ENCODE assay signal across 13 mouse cellular contexts in genomic region chr7:128554502-128554901, GRCm38 (mm10). TPM values are rescaled to one million over a fixed set of nuclear protein-coding genes. Genes with fewer than 3 reads are reported as not detected.
DNase-seq lines count a peak whose midpoint lies in the region; ATAC-seq and TF ChIP-seq lines count a peak whose summit lies in the region.
"Had no signal": no experiment of that assay in that cellular context is flagged by ENCODE, and none has a peak within 500 bp of the region (broad histone marks: within the 10 kb centered on the region; RNA-seq: fewer than 3 reads in every experiment).

No protein-coding gene starts in this region.

- no peak for TF ChIP-seq CTCF in stomach, postnatal 0 days (IDR thresholded peaks at IDR 0.05; ENCODE audit: low read depth)

- 55% methylated on average over 6 of the region's 6 CpGs for WGBS in stomach, postnatal 0 days

- H3K27ac ChIP-seq in stomach, postnatal 0 days (replicated peaks), result peak overlapping the region; percentile 59
- H3K27ac ChIP-seq: midbrain, embryonic 15.5 days had no signal

- no peak overlapping the region for H3K4me3 ChIP-seq in stomach, postnatal 0 days (ENCODE audit: low read depth, low read length)
- H3K4me3 ChIP-seq: midbrain, embryonic 15.5 days had no signal

- no peak overlapping the region for H3K4me2 ChIP-seq in stomach, postnatal 0 days (replicated peaks; ENCODE audit: low read depth)
- H3K4me2 ChIP-seq: midbrain, embryonic 15.5 days had no signal

- H3K27me3 ChIP-seq in stomach, postnatal 0 days (ENCODE audit: control insufficient read depth, insufficient read depth, low read length), result no peaks in the 10 kb centered on the region
- H3K27me3 ChIP-seq: midbrain, embryonic 15.5 days had no signal

- no peaks in the 10 kb centered on the region for H3K9me3 ChIP-seq in stomach, postnatal 0 days (ENCODE audit: control insufficient read depth, low read length)
- H3K9me3 ChIP-seq: midbrain, embryonic 15.5 days had no signal

- no peak for TF ChIP-seq EP300 in stomach, postnatal 0 days (optimal IDR thresholded peaks at IDR 0.05)

- peak; percentile 41 to 71 for DNase-seq in frontal cortex, adult 2 months (ENCODE audit: extremely low spot score in 1 of 2, low spot score in 1 of 2)
- DNase-seq in frontal cortex, postnatal 10 days (ENCODE audit: low spot score in 2 of 2), result no peak
- peak; percentile 64 to 69 for DNase-seq in right cerebral cortex, adult 2 months (ENCODE audit: low spot score in 2 of 2)
- no peak for DNase-seq in right cerebral cortex, postnatal 4 days
- peak; percentile 77 for DNase-seq in fibroblast of lung, adult 2 months (ENCODE audit: low read depth)
- no peak for DNase-seq in stomach, postnatal 0 days (ENCODE audit: low spot score)
- DNase-seq in cerebellum, postnatal 25 days, result no peak
- DNase-seq in thymus, postnatal 36 days, result no peak
- DNase-seq: cerebellum, adult 8-10 months; gastrocnemius, postnatal 25 days; layer of hippocampus, postnatal 36 days; lung, adult 2 months had no signal

- H3K9ac ChIP-seq in stomach, postnatal 0 days (ENCODE audit: low read length), result no peak overlapping the region
- H3K9ac ChIP-seq: midbrain, embryonic 15.5 days had no signal

- H3K4me1 ChIP-seq in stomach, postnatal 0 days (replicated peaks; ENCODE audit: control insufficient read depth, insufficient read depth), result peaks cover 2% of the 10 kb centered on the region; the same call in 1 of the 2 replicates

- ATAC-seq in stomach, postnatal 0 days (ENCODE audit: low FRiP score, low TSS enrichment), result peak; percentile 70
- ATAC-seq: midbrain, embryonic 15.5 days had no signal

- H3K36me3 ChIP-seq in stomach, postnatal 0 days (ENCODE audit: control insufficient read depth, insufficient read depth, low read length), result no peaks in the 10 kb centered on the region
- H3K36me3 ChIP-seq: midbrain, embryonic 15.5 days had no signal

RNA-seq across cellular contexts. Expression of gene Bag3, which starts 31.1 kb away (rescaled TPM):
- polyA plus RNA-seq in frontal cortex, adult 2 months (2012; rRNA removed), result 6.3 and 8.0 TPM in 2 replicates
- 17.7 and 19.2 TPM in 2 replicates for polyA plus RNA-seq in stomach, postnatal 0 days (2015; fragmentation: Nextera tagmentation; extraction: Ambion mirVana)

RNA-seq across cellular contexts. Expression of gene Inpp5f, which starts 56.6 kb away (rescaled TPM):
- 61.2 and 65.0 TPM in 2 replicates for polyA plus RNA-seq in frontal cortex, adult 2 months (2012; rRNA removed)
- polyA plus RNA-seq in stomach, postnatal 0 days (2015; fragmentation: Nextera tagmentation; extraction: Ambion mirVana), result 12.3 and 12.4 TPM in 2 replicates

Comparison
In these comparisons a context has a peak if more than half of its experiments do, and no peak if none do; other contexts are left out.
1. DNase-seq: peak in frontal cortex, adult 2 months (2 of 2), right cerebral cortex, adult 2 months (2 of 2) and fibroblast of lung, adult 2 months (single experiment); none in frontal cortex, postnatal 10 days (0 of 2), right cerebral cortex, postnatal 4 days (single experiment), stomach, postnatal 0 days (single experiment), cerebellum, postnatal 25 days (0 of 2) and thymus, postnatal 36 days (0 of 2).